Mouse (Mus musculus): Measurements from ENCODE around the gene Hivep2. TPM values are rescaled to one million over a fixed set of nuclear protein-coding genes. Genes with fewer than 3 reads are reported as not detected.

Gene Hivep2
- polyA plus RNA-seq, 1 experiment: 16.0 TPM

DNA sequence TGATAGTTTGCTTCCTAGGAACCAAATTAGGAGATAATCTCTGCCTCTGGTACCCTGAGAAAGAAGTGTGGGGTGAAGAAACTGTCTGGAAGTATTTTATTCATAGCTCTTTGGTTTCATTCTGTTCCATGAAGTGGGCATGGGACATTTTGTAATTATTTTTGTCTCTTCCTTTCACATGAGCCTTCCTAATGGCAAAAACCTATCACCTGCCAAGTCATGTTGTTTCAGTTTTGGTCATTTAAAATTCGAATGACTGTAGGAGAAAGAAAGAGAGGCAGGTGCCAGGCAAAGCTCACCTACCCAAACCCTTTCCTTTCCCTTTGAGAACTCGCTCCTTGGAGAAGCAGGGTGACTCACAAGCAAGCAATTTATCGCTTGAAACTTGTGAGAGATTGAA is 53.3 kb downstream of the Hivep2 start:
- DNase-seq (ENCODE audit: low read depth): no peak

DNA sequence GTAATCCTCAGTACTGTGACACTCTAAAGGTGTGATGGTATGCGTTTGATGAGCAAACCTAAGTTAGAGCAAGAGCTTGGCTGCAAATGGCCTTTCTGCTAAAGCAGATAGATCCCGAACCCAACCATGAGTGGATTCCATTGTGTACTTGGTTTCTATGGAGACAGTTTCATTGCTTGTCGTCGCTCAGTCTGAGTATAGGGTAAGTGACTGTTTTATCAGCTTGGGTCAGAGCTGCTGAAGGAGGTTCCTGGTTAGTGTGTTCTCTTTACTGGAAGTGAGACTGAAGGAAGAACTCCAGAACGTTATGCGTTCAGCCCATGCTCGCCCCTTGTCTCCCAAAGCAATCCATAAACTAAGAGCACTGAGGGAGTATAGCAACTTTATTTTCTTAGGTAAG is 54.4 kb downstream of the Hivep2 start:
- DNase-seq (ENCODE audit: low read depth): no peak

DNA sequence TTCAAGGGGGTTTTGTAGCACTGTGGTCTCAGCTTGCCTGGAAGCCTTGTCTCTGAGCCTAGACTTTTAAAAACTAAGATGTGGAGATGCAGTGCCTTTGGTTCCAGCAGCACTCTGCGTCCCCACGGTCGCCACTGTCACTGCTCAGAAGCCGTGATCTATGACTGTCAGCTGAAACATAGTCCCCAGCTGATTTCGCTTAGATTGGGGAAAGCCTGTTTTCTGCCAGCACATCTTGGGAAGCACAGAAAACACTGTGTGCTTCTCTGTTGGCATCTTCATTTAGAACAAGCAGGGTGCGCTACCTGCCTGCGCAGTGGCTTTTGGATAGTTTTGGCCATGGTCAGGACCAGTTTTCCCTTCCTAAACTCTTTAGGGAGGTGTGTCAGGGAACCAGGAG is 59.1 kb downstream of the Hivep2 start:
- no peak for DNase-seq (ENCODE audit: low read depth)

DNA sequence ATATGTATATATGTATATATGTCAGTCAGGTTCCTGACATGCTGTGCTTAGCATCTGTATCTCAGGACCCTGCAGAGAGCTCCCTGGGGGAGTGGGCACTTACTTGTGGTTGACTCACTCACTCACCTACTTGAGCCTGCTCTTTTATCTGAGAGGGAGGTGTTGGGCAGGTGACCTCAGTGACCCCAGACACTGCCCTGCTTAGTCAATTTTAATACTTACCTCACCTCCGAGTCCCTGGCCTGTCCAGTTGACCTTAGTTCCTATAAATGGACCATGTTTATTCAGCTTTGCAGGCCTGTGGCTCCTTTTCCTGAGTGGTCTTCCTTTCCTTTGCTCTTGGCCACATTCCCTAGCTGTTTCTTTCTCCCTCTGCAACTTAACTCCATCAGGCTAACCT is 61.9 kb downstream of the Hivep2 start:
- DNase-seq (ENCODE audit: low read depth): no peak

DNA sequence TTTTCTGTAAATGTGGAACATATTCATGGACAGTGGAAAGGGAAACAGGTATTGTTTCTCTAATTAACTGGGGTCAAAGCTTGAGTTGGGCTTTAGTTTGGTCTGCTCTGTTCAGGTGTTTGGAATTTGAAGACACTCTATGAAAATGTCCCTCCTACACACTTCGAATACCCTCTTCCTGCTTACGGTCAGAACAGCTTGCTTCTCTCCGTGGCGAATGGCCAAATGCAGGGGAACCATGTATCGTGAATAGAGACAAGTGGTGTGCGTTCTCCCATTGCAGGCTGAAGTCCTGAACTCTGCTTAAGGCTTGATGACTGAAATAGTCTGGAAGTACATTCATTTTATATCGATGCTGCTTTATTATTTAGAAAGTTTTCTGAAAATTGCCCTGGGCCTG is 63.1 kb downstream of the Hivep2 start:
- DNase-seq (ENCODE audit: low read depth): no peak

DNA sequence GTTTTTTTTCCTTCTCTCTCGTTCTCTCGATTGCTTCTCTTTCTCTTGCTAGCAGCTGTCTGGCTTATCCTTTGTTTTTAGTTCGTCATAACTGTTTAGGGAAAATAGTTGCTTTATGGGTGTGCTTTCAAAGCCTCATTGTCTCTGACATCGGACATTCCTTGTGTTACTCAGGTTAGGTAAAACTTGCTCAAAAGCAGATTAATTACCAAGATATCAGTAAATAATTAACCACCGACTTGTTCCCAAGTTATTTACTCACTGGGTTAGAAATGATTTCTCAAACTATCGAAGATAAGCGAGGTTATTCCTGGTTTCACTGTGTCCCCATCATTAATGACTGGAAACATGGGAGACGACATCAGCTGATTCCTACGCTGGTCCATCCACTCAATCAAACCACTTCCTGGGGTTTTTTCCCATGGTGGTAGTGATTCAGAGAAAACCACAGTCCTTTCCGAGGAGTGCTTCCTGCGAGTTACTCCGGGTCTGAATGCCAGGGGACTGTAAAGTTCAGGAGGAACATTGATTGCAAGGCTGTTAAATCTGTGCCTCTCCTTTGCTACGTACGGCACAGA is 64.7 kb downstream of the Hivep2 start:
- DNase-seq (ENCODE audit: low read depth): no peak

DNA sequence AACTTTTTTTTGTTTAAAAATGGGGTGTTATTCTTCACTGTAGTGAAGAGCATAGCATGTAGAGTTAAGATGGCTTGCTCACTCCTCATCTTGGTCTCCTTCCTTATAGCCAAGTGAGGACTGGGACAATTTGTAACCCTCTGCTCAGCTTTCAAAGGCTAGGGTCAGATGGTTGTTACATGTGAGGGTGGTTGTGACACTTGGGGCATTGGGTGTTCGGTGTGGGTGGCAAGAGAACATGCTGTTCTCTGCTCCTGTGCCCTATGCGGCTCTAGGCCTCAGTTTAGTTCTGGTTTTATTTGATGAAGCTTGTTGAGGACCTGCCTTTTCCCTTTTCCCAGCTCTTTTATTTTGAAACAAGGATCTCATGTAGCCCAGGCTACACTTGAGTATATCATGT is 66.7 kb downstream of the Hivep2 start:
- DNase-seq (ENCODE audit: low read depth): no peak

DNA sequence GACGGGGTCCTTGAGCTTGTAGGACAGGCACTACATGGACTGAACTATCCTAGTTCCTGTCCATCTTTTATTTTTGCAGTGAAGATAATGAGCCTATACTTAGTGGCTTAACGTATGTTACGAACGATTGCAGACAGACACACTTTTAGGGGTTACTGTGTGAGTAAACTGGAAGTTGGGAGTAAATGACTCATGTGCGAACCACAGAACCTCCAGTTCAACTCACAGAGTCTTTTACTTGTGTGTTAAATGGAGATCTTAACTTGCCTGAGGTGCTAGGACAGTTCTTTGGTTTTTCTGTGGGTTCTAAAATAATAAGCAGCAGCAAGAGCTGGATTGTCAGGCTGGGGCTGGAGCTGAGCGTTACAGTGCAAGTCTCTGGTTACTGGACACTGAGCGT is 68.2 kb downstream of the Hivep2 start:
- no peak for DNase-seq (ENCODE audit: low read depth)

DNA sequence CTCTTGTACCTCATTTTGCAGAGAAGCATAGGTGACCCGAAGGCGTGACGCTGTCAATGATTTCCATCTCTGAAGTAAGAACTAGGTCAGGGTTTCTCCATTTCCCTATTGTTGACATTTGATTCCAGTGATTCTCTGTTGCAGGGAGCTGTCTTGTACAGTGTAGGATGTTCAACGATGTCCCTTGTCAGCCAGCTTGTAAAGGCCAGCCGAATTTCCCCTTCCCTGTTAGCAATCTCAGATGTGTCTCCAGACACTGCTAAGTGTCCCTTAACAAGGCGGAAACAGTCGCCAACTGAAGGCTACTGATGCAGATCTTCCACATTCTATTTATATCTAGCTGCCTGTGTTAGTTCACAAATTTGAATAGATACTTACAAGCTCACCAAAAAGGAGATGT is 68.9 kb downstream of the Hivep2 start:
- DNase-seq (ENCODE audit: low read depth): no peak

DNA sequence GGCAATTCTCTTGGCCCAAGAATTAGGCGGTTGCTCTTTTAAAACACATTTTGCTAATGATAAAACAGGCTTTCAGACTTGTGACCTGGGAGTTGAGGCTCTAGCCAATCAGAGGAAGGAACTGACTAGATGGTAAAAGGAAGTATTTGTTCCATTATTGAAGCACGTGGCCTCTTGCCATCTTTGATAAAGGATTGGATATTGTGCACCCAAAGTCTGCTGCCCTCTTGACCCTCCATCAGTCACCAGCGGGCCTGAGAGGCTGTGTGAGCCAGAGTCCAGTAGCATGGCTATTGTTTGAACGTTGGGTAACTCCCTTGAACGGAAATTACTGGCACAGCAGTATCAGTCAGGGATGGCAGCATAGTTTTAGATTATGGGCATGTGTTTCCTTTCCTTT is 69.7 kb downstream of the Hivep2 start:
- no peak for DNase-seq (ENCODE audit: low read depth)

DNA sequence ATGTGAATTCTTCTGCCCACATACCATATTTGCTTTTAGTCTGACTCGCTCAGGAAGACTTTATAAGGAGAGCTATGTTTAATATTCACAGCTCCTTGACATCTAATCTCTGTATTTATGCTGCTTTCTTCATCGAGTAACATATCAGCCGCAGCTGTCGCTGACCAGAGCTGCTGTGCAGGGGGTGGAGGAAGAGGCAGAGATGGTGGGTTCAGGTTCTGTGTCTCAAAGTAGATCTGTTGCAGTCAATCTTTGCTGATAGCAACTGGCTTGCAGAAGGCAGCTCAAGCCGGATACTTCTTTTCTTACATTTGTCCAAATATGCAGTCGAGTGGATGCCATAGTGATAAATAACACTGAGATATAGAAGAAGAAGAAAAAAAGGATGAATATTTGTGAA is 70.6 kb downstream of the Hivep2 start:
- DNase-seq (ENCODE audit: low read depth): no peak

DNA sequence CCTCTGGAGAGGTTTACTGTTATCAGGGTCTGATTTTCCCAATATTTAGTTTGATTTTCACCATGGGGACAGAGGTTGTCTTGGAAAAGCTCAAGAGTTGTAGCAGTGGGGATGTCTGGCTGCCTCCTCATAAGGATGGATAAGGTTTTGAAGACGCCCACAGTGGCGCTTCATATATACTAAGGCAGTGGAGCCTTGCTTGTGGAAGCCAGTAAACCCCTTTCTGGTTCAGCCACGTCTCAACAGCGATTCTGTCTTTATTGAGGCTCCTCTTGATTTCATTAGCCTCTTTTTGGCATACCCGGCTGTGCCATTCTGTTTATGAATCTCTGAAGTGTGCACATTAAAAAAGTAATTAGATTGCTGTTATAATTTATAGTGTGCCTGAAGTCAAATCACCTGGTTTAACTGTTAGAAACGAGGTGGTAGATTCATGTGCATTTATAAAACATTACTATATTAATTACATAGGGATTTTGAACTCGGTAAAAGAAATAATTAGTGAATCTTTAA is 72.2 kb downstream of the Hivep2 start:
- DNase-seq (ENCODE audit: low read depth): no peak

DNA sequence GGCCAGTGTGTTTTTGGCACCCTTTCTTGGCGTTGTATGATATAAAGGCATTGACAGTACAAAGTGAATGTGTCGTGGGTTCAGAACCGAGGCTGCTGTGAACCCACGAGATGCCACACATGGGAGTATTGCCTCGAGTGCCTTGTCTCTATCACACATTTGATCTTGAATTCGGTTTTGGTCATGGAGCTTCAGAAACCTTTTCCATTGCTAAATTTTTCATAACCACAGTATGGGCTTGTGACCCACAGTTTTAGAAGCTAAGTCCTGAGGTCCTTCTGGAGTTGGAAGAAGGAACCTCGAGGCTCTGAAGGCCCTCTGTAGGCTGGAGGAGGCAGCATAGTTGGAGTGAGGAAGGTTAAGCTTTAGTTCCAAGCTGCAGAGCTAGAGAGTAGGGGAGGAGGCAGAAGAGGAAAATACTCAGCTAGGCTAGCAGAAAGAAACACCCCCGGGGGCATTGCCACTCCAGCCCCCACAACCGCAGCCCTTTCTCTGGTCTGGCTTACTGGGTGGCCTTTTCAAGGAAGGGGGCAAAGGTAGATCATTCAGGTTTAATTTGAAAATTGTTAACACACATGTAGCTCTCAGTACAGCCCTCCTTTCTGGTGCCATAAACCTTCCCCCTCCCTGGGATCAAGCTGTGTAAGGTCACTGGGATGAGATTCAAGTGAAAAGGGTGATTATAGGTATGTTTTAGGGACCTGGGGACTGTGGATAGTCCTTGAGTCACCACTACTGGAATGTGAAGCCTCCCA is 75.0 kb downstream of the Hivep2 start:
- DNase-seq (ENCODE audit: low read depth): no peak

DNA sequence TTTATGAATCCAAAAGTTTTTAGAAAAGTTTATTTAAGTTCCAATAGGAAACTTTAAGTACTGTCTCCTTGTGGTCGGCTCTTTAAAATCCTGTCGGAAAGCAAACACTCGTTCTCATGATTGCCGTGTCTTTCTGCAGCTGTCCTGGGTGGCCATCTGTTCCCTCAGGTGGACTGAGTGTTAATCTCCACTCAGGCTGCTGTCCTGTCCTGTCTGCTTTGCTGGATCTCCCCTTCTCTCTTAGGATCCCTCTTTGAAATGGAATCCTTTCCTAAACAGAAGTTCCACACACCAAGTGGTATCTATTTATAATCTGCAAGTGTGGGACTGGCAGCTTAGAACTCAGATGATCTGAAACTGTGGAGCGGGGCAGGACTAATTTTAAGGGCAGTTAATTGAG is 75.7 kb downstream of the Hivep2 start:
- DNase-seq (ENCODE audit: low read depth): no peak

DNA sequence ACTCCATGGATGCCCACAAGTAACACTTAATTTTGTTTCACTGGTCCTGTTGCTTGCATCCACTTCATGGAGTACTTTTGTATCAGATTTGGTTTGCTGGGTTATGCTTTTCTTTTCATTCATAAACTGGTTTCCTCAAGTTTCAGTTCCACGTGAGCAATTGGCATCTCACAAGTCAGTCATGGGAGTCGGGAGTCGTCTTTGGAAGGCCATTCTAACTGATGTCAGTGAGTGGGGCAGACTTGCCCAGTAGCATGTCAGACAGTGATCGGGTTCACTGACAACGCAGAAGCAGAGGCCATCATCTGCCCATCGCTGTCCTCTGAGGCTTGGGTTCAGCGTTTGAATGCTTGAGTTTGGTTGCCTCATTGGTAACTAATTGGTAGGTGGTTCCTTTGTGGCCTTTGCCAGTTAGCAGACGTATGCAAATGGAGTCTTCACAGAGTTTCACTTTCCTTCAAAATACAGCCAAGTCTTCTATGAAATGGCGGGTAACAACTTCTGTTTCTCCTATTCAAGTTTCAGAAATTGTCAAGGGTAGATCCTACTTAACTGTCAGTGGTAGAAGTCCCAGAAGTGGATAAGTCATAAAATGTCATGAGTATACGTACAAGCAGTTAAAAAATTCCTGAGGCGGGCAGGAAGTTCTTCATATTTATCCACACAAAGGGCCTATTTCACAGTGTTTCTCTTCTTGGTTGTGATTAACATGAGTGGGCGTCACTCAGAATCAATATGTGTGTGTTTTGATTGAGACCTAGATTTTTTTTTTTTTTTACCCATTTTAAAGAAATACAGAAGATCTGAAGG is 76.9 kb downstream of the Hivep2 start:
- no peak for DNase-seq (ENCODE audit: low read depth)

DNA sequence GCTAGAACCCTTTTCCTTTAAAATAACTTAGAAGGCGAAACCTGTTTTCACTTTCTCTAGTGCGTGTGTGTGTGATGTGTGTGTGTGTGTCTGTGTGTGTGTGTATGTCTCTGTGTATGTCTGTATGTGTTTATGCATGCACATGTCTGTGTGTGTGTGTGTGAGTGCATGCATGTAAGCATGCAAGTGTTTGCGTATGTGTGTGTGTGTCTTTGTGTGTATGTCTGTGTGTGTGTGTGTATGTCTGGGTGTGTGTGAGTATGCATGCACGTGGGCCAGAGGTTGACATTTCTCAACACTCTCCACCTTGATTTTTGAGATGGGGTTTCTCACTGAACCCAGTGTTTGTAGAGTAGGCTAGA is 77.5 kb downstream of the Hivep2 start:
- DNase-seq (ENCODE audit: low read depth): no peak

DNA sequence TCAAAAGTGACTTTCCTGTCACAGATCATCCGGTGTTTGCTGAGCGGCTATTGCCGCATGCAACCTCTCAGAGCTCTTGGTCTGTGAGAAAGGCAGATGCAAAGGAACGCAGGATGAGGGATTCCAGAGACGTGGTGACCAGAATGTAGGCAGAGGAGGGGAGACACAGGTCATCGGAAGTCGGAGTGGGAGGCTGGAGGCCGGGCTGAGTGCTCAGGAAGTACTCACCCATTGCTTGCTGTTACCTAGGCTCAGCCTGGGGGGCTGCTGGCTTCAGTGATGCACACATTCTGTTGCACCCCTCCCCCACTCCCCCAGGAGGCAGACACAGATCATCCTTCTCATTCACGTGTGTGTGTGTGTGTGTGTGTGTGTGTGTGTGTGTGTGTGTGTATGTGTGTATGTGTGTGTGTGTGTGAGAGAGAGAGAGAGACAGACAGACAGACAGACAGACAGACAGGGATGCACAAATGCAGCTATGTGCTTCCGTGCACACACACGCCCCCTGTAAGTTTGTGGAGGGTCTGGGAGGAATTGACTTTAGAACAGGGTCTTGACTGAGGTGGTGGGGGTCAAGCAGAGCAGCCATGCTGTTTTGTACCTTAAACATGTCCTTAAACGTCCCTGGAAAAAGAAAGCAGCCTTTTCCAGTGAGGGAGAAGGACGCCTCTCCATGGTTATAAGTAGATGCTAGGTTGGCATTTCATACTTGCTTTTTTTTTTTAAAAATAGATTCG is 78.3 kb downstream of the Hivep2 start:
- DNase-seq (ENCODE audit: low read depth): no peak

DNA sequence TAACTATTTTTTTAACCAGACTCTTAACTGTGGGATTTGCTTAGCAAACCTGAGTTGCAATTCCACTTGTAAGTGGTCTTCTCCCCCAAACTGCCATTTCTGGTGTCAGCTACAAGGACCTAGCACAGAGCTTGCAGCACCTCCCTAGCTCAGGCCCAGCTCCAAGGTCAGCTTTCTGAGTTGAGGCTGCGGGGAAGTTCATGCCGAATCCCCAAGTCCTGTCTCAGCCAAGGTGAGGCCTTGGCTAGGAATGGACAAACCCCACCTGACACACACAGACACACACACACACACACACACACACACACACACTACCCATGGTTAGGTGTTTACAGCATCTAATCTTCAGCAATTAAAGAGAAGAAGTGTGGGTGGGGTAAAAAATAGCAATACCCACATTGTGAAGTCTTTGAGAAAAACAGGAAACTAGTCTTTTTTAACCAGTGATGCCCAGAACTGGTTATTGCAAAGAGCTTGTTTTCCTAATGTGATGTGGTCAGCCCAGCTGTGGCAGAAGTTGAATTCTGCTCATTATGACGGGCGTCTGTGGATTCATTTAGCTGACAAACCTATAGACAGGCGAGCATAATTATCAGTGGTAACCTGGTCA is 79.0 kb downstream of the Hivep2 start:
- no peak for DNase-seq (ENCODE audit: low read depth)

DNA sequence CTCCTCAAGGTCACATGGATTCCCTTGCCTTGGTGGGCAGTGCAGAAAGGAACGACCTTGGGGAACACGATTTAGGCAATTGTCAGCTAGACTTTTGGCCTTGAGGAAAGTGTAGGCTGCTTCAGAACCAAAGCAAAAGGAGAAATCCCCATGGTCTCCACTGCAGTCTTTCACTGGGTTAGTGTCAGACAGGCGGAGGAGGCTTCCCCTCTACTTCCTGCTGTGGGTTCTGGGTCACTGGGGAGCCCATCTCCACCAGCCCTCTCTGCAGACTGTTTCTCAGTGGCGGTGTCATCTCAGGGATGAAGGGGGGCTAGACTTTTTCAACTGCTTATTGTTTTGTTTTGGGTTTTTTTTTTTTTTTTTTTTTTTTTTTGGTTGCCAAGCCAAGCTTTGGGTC is 79.9 kb downstream of the Hivep2 start:
- no peak for DNase-seq (ENCODE audit: low read depth)

DNA sequence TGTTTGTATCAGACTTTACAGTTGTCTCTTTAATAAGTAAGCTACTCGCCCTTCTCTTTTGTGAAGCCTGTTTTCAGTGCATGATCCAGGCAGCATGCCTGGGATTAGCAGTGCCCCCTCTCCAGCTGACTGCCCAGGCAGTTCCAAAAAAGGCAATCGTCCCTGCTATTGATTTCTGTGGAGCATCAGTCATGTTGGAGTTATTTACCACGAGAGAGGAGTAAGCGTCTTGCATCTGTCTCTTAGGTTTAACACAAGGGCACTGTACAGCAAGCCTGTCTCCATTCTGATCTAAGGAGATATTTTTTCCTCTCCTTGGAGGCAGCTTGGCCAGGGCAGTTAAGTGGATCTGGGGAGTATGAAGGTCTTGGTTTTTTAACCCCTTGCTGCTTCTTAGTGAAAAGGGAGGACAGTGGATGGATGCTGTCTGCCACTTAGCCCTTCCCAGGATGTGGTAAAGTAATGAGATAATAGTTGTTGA is 80.3 kb downstream of the Hivep2 start:
- DNase-seq (ENCODE audit: low read depth): no peak

DNA sequence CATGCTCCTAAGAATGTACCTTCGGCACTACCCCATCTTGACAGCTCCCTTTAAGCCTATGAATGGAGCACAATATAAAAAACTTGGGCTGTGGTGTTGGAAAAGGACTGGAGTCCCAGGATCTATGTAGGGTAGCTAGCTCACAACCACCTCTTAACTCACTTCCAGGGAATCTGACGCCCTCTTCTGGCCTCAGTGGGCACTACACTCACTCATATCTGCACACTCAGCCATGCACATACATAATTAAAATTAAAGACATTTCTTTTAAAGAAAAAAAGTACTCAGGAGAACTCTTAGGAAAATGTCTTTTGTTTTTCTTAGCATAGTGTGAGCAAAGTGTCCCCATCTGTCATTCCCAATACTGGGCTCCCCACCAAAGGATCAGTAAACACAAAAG is 81.1 kb downstream of the Hivep2 start:
- no peak for DNase-seq (ENCODE audit: low read depth)

DNA sequence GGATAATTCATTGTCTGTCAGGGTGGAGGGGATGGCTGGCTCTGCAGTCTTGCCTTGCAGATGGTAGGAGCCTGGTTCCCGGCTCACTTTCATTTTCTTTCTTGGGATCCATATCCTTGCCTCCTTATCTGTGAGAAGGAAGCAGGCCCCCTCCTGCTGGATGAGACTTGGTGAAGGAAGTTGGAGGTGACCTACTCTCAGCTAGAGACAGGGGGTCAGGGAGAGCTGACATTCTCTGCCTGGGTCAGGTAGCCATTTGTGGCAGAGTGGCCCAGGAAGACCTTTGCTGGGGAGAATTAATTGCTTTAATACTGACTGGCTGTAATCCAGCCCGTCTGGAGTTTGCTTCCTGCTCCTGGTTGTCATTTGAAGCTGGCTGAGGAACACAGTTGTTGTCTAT is 81.8 kb downstream of the Hivep2 start:
- DNase-seq (ENCODE audit: low read depth): no peak
